Mouse (Mus musculus) regulatory T cell (primary cell): ENCODE measurements around the gene Efhd2.

Experiments used
- in situ Hi-C: fragments of 300-600 bp; cut with MboI, MseI; formaldehyde crosslinking; loops from one replicate; pipeline ENCODE4 v1.15.1; 2025; ENCODE audit warnings: high pct_unique_total_duplicates

Efhd2 gene

GRCm38 (mm10) chr4:141859351-141859750 is 15.4 kb downstream of the Efhd2 start:
- in situ Hi-C loops, result no loop called here

- in situ Hi-C loops, result no loop called here
These were observed 16.2 kb downstream of the Efhd2 start for GRCm38 (mm10) chr4:141858501-141858900.

- in situ Hi-C loops, result no loop called here
These were observed 17.2 kb downstream of the Efhd2 start for GRCm38 (mm10) chr4:141857422-141857930.

DNA sequence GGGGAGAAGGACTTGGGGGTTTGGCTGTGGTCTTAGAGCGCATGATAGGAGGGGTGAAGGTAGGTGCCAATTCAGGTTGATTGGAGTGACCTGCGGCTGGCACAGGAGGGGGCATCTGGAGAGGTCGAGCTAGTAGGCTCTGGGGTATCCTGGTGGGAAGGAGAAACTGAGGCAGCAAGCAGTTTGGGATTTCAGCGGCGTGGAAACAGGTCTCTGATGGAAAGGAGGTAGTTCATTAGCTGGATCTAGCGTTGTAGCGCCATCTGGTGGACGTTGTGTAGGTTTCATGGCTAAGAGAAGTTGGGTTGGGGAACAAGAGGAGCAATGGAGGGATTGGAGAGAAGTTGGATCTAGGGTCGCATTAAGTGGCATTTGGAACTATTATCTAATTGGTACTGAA is 21.3 kb downstream of the Efhd2 start:
- in situ Hi-C loops, result no loop called here

DNA sequence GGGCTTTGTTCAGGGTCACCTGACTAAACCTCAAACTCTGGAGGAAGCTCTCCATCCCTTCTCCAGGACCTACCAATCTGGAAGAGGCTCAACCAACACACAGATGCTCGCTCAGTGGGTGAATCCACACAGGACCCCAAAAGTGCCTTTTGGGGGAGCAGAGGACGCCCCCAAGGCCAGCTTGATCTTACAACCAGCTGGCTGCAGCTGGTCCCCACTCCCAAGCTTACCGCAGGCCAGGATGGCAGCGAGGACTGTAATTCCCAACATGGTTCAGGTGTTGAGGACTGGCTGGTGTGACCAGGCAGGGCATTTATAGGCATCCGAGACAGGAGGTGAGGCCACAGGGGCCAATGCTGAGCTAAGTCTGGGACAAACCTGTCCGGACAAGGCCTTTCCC is 28.7 kb downstream of the Efhd2 start, which contains the start of gene Ctrc:
TSS of gene Ctrc (minus strand) at position 361 of the 400 bp plus-strand sequence.
- in situ Hi-C loops, result no loop called here

DNA sequence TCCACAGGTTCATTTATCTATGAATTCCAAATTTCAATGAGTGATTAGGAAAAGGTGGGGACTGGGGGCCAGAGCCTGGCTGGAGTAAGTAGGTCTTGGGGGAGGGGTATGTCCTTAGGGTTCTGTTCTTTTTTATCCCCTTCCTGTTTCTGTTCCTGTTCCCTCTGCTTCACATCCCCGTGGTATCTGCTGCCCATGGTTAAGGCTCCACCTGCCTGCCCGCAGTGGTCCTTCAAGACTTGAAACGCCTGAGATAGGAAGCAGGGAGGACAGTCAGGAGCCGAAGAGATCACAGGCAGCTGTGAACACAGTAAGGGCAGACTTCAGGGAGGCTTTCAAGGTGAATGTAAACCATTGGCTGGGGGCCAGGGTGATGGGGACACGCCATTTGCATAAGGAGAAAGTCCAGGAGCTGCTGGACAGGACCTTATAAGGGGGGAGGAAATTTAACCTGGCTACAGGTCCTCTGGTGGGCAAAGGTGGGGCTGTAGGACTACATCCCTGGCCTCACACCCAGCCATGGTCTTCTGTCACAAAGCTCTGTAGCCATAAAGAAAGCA is 40.1 kb downstream of the Efhd2 start:
- in situ Hi-C loops, result loop anchor here (10.0 kb wide), 1 partner anchor 1960 kb away; no protein-coding TSS in a partner anchor

GRCm38 (mm10) chr4:141833911-141834310 is 40.8 kb downstream of the Efhd2 start:
- in situ Hi-C loops, result loop anchor here (10.0 kb wide), 1 partner anchor 1959 kb away; no protein-coding TSS in a partner anchor

DNA sequence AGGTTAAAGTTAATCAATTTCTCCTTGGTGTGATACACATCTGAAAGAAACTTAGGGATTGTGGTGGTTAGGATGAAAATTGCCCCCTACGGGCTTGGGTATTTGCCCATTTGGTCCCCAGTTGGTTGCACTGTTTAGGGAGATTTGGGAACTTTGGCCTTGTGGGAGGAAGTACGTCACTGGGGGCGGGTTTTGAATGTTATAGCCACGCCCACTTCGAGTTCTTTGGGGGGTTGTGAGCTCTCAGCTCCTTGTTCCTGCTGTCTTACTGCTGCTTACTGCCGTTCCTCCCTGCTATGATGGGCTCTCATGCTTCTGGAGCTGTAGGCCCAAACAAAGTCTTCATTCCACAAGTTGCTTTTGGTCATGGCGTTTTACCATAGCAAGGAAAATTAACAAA is 43.4 kb downstream of the Efhd2 start:
- in situ Hi-C loops, result loop anchor here (10.0 kb wide), 1 partner anchor 1957 kb away; no protein-coding TSS in a partner anchor

- in situ Hi-C loops, result loop anchor here (10.0 kb wide), 1 partner anchor 1956 kb away; no protein-coding TSS in a partner anchor
These were observed 44.3 kb downstream of the Efhd2 start for GRCm38 (mm10) chr4:141830381-141830780.

DNA sequence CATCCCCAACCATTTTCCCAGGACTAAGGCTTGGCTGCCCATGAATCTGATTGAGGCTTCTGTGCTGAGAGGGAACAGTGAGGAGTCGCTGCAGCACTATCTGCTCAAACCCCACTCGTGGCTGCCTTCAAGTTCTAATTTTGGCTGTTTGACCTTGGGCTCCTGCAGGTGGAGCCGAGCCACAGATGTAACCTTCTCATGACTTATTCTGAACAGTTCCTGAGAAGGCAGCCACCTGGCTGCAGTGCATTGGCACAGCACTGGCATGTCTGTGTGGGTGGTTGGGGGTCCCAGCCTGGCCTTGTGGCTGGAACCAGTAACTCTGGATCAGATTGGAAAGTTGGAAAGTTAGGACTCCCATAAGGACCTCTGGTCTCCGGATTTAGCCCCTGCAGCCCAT is 46.5 kb downstream of the Efhd2 start:
- in situ Hi-C loops, result no loop called here

DNA sequence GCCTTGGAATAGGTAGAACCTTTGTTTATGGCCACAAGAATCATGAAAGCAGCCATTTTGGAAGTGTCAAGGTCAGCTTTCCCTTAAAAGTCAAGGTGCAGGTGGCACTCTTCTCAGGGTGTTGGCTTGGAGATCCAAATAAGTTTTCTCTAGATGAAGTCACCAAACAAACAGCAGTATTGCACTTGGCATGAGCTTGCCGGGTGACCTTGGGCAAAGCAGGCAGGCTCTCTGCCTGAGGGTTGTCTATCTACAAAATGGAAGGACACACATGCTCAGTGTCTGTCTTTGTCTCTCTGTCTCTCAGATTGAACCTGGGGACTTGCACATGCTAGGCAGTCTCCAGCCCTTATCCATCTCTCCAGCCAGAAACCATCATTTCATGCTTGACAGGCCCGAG is 47.3 kb downstream of the Efhd2 start:
- in situ Hi-C loops, result no loop called here

- in situ Hi-C loops, result no loop called here
These were observed 48.7 kb downstream of the Efhd2 start, which contains the start of gene Cela2a for GRCm38 (mm10) chr4:141826060-141826459. Cela2a (minus strand) TSS chr4:141826160.

DNA sequence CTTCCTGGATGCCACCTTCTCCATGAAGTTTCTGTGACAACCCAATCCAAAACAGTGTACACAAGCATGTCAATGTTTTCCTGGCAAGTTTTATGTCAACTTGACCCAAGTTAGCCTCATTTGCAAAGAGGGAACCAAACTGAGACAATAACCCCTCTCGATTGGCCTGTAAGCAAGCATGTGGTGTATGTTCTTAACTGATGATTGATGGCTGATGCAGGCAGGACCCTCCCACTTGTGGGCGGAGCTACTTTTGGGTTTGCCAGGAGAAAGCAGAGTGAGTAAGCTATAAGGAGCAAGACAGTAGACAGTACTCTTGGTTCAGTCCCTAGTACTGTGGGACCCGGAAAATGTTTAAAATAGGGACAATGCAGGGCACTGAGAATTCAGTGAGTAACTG is 51.7 kb downstream of the Efhd2 start:
- in situ Hi-C loops, result no loop called here

DNA sequence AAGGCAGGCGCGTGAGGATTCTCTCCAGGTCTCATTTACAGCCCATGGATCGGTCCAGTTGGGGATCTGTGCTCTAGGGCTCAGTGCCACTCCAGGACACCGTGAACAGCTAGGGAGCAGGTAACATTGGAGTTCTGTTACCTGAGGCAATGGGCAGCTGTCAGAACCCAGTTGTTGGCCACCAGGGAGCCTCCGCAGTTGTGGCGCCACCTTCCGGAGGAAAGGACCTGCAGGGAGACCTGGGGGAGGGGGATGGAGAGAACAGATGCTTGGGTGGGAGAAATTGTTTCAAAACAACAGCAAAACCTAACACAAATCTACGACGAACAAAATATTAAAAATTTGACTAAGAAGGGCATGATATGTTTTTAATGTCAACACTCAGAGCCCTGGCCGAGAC is 52.6 kb downstream of the Efhd2 start:
- in situ Hi-C loops, result no loop called here

DNA sequence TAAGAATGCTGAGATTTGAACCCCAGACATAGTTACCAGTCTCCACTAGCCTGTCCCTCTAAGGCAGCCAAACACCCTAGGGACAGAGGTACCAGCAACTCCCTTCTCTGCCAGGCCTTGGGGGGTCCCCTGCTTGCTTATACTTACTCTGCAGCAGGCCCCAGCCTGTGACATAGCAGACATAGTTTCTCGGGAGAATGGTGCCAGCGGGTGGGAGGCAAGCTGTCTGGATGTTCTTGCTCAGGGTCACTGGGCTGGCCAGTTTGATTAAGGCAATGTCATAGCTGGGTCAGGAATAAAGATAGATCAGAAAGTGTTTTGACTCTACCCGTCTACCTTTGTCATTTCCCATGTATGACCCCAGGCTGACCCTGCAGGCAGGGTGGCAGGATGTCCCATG is 53.5 kb downstream of the Efhd2 start:
- in situ Hi-C loops, result no loop called here

- in situ Hi-C loops, result no loop called here
These were observed 55.4 kb downstream of the Efhd2 start for GRCm38 (mm10) chr4:141819316-141819715.

GRCm38 (mm10) chr4:141818861-141819260 is 55.9 kb downstream of the Efhd2 start:
- in situ Hi-C loops, result no loop called here

- in situ Hi-C loops, result no loop called here
These were observed 57.0 kb downstream of the Efhd2 start for GRCm38 (mm10) chr4:141817706-141818105.

DNA sequence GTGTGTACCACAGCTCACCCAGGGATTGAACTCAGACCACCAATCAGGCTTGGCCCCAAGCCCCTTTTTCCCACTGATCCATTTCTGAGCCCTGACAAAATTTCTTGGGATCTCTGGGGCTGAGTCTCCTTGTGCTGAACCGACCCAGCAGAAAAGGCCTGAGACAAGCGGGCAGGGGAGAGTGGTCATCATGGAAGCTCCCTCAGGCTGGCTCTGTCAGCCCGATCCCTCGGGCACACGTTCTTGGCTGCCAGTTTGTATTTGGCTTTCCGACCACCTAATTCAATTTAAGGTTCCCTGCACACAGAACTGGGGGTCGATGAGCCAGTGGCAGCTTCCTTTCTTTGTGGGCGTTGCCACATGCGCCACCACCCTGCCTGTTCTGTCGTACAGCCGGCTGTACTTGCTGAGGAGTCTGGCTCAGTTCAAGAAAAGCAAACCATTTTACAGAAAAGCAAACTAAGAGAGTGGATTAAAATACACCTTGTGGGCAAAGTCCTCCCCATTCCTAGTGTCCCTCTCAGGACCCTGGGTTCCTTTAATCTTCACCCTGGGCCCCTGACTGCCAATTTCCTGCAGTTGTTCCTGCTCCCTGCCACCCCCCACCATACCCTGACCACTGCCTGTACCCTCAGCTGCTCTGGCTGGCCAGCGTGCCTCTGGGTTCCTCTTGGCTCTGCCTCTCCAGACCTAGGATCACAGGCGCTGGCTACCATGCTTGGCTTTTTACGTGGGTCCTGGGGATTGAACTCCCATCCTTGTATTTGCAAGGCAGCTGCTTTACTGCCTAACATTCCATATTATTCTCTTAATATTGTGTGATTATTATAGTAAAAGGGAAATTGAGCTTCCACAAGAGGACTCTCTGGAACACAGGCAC is 57.7 kb downstream of the Efhd2 start:
- in situ Hi-C loops, result no loop called here

DNA sequence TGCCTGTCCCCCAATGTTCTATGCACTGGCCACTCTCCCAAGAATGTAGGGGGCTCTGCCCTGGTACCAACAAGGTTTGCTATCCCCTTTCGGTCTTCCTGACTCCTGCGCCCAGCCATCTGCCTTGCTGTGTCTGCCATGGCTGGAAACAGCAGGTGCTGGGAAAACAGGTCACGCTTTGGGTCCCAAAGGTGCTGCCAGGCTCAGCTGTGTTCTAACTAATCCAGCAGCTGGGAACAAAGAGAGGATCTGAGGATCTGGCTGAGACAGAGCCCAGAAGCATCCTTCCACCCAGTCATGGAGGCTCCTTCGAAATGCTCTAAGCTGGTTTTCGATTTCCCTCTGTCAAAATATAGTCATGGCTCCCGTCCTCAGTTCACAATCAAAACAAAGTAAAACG is 58.5 kb downstream of the Efhd2 start:
- in situ Hi-C loops, result no loop called here

- in situ Hi-C loops, result no loop called here
These were observed 63.3 kb downstream of the Efhd2 start for GRCm38 (mm10) chr4:141811375-141811774.

DNA sequence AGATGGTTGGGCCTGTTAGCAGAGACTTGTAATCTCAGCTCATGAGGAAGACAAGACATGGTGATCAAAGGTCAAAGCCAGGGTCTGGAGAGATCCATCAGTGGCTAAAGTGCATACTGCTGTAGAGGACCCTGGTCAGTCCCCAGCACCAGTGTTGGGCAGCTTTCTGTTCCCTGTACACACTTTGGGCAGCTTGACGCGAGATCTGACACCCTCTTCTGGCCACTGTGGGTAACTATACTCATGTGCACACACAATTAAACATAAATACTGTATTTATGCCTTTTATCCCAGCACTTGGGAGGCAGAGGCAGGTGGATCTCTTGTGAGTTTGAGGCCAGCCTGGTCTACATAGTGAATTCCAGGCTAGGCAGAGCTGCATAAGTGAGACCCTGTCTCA is 63.7 kb downstream of the Efhd2 start:
- in situ Hi-C loops, result no loop called here
